Comparison of ENCODE assay signal across 27 mouse cellular contexts in the genomic region with DNA sequence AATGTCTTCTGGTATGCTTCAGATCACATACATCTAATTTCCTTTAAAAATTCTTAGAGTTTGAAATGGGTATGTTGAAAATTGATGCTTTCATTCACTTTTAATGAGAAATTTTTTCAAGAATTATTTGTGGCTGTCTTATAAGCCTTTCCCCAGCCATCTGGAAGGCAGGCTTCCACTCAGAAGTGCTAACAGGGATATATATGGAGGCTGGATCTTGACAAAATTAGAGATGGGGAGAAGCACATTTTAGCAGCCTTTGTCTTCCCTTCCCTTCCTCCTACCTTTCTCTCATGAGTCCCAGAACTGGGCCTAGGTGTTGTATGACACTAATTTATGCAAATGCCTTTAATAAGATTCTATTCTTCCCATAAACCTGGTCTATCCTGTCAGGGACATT.
DNase-seq lines count a peak whose midpoint lies in the region; TF ChIP-seq lines count a peak whose summit lies in the region.
"Had no signal": no experiment of that assay in that cellular context is flagged by ENCODE, and none has a peak within 500 bp of the region (broad histone marks: within the 10 kb centered on the region; RNA-seq: fewer than 3 reads in every experiment).

No protein-coding gene starts in this region.

- DNase-seq in left cerebral cortex, adult 2 months (ENCODE audit: extremely low spot score in 1 of 2, low spot score in 2 of 2) = no peak
- DNase-seq in left cerebral cortex, adult 18-20 months (ENCODE audit: low spot score in 2 of 2) = no peak
- DNase-seq in right cerebral cortex, adult 2 months (ENCODE audit: low spot score in 2 of 2) = peak; percentile 9 to 26
- DNase-seq in right cerebral cortex, postnatal 14 days = no peak
- DNase-seq in telencephalon, adult 2 months (ENCODE audit: low read depth, low spot score) = peak; percentile 65
- no peak for DNase-seq in spleen, postnatal 36 days (ENCODE audit: low spot score in 2 of 2)
- DNase-seq: adrenal gland, adult 2 months; adrenal gland, postnatal 14 days; cerebellum, adult 11-12 months; cerebellum, adult 8-10 months; cerebellum, postnatal 10 days; cerebellum, postnatal 36 days; embryo, embryonic 11 days; gastrocnemius, postnatal 10 days; gastrocnemius, postnatal 36 days; heart, adult 2 months; heart, postnatal 14 days; heart, postnatal 4 days had no signal

- no peak overlapping the region for H3K4me3 ChIP-seq in left cerebral cortex, adult 2 months
- H3K4me3 ChIP-seq: embryonic facial prominence, embryonic 10.5 days; embryonic facial prominence, embryonic 13.5 days; erythroblast, embryonic 14.5 days; forebrain, embryonic 12.5 days; forebrain, embryonic 15.5 days; heart, adult 2 months; heart, embryonic 10.5 days; heart, embryonic 13.5 days had no signal

- intact Hi-C loops in left cerebral cortex, adult 2 months (cut with DNase I) = no loop called here

- peak overlapping the region; percentile 73 for H3K27ac ChIP-seq in left cerebral cortex, adult 2 months
- H3K27ac ChIP-seq: embryonic facial prominence, embryonic 10.5 days; embryonic facial prominence, embryonic 13.5 days; forebrain, embryonic 12.5 days; forebrain, embryonic 15.5 days; heart, adult 2 months; heart, embryonic 10.5 days; heart, embryonic 13.5 days; hindbrain, embryonic 14.5 days; hindbrain, postnatal 0 days had no signal

- TF ChIP-seq CTCF in left cerebral cortex, adult 2 months (IDR thresholded peaks at IDR 0.05) = no peak

Comparison
In these comparisons a context has a peak if more than half of its experiments do, and no peak if none do; other contexts are left out.
1. DNase-seq: peak in right cerebral cortex, adult 2 months (2 of 2) and telencephalon, adult 2 months (single experiment); none in left cerebral cortex, adult 2 months (0 of 2), left cerebral cortex, adult 18-20 months (0 of 2), right cerebral cortex, postnatal 14 days (single experiment) and spleen, postnatal 36 days (0 of 2).